Mouse (Mus musculus) liver, postnatal 0 days (tissue): ENCODE results near the gene Hsd17b10.

Source experiments
- CTCF ChIP-seq: sonication (generic); IDR thresholded peaks from 2 replicates; pipeline ENCODE4 v1.5.1; 2016; ENCODE audit warnings: antibody characterized with exemption, low read depth
- EP300 ChIP-seq: IDR thresholded peaks from 2 replicates; pipeline ENCODE4 v1.6.1; 2016; ENCODE audit warnings: antibody characterized with exemption, low read depth, mild to moderate bottlenecking

- TF ChIP-seq CTCF (no peak), EP300 (peak; percentile 32; the same call in 1 of the 2 replicates)
Observed at GRCm38 (mm10) chrX:152039865-152040264, 38.2 kb downstream of the Hsd17b10 start.
